Comparison of ENCODE assay signal across 8 mouse cellular contexts in genomic region chr11:50224671-50225530, GRCm38 (mm10). TPM values are rescaled to one million over a fixed set of nuclear protein-coding genes. Genes with fewer than 3 reads are reported as not detected.
A peak's percentile ranks its signal among the peaks of the same experiment; 100 is the strongest.
DNase-seq lines count a peak whose midpoint lies in the region; ATAC-seq lines count a peak whose summit lies in the region.

No protein-coding gene starts in this region.

- WGBS in hindbrain, embryonic 13.5 days: under 1% methylated on average over 67 of the region's 70 CpGs
- under 1% methylated on average over 67 of the region's 70 CpGs for WGBS in macrophage (ENCODE audit: missing documents)

- peak overlapping the region; percentile 96 for H3K27ac ChIP-seq in hindbrain, embryonic 13.5 days
- H3K27ac ChIP-seq in macrophage: peak overlapping the region; percentile 90

- peak; percentile 83 for ATAC-seq in hindbrain, embryonic 13.5 days (ENCODE audit: low FRiP score)

- H3K4me1 ChIP-seq in hindbrain, embryonic 13.5 days (replicated peaks): peaks cover 59% of the 10 kb centered on the region

- H3K9me3 ChIP-seq in hindbrain, embryonic 13.5 days: no peaks in the 10 kb centered on the region

- H3K4me3 ChIP-seq in hindbrain, embryonic 13.5 days: peak overlapping the region; percentile 92
- H3K4me3 ChIP-seq in macrophage (ENCODE audit: inconsistent target): peak overlapping the region; percentile 68

- H3K4me2 ChIP-seq in hindbrain, embryonic 13.5 days: peak overlapping the region; percentile 98

- DNase-seq in T-cell, adult 2 months (ENCODE audit: low spot score): peak; percentile 45
- peak; percentile 93 to 94 for DNase-seq in cerebellum, postnatal 10 days
- DNase-seq in frontal cortex, postnatal 25 days (ENCODE audit: low spot score in 2 of 2): peak; percentile 71 to 76
- DNase-seq in left cerebral cortex, adult 8-10 months (ENCODE audit: low spot score in 2 of 2): peak; percentile 67 to 78
- peak; percentile 70 to 88 for DNase-seq in right cerebral cortex, adult 2 months (ENCODE audit: low spot score in 2 of 2)
- DNase-seq in urinary bladder, postnatal 14 days (ENCODE audit: low spot score): peak; percentile 90

- H3K79me2 ChIP-seq in macrophage (ENCODE audit: inconsistent target): peaks cover 83% of the 10 kb centered on the region

- peaks cover 14% of the 10 kb centered on the region for H3K27me3 ChIP-seq in hindbrain, embryonic 13.5 days

- peaks cover 6% of the 10 kb centered on the region; the same call in 1 of the 2 replicates for H3K36me3 ChIP-seq in hindbrain, embryonic 13.5 days
- H3K36me3 ChIP-seq in macrophage (ENCODE audit: inconsistent target): no peaks in the 10 kb centered on the region

- H3K9ac ChIP-seq in hindbrain, embryonic 13.5 days: peak overlapping the region; percentile 99

RNA-seq across cellular contexts. Expression of gene Ltc4s, which starts 13.5 kb away (rescaled TPM):
- polyA plus RNA-seq in hindbrain, embryonic 13.5 days (2015; fragmentation: Nextera tagmentation; extraction: Ambion mirVana): 1.4 and 2.3 TPM in 2 replicates
- 10 to 100 TPM in 1 of 4 experiments, 1 to 10 TPM in 3; 8.0 to 15.8 (median 8.8) TPM for total RNA-seq in left cerebral cortex, adult 8-10 months (2022)
- total RNA-seq in macrophage (2018; cell fraction: chromatin; rRNA removed): 1 to 10 TPM in 16 of 26 experiments, not detected in 10; 1.1 to 9.0 (median 4.6) TPM
- total RNA-seq in macrophage (2018; cell fraction: cytosol; rRNA removed): 10 to 100 TPM in 12 of 26 experiments, 1 to 10 TPM in 13, under 1 TPM in 1; 0.96 to 18.9 (median 6.4) TPM
- total RNA-seq in macrophage (2018; cell fraction: nucleus; rRNA removed): 10 to 100 TPM in 10 of 26 experiments, 1 to 10 TPM in 12, not detected in 4; 1.2 to 17.6 (median 8.1) TPM
- 6.5 to 23.2 TPM (median 6.5 TPM) in 3 replicates for polyA plus RNA-seq in macrophage (2018)

RNA-seq across cellular contexts. Expression of gene Mgat4b, which starts 14.2 kb away (rescaled TPM):
- polyA plus RNA-seq in hindbrain, embryonic 13.5 days (2015; fragmentation: Nextera tagmentation; extraction: Ambion mirVana): 30.4 and 36.6 TPM in 2 replicates
- total RNA-seq in left cerebral cortex, adult 8-10 months (2022): 10 to 100 TPM; 61.3 to 68.0 (median 65.8) TPM
- total RNA-seq in macrophage (2018; cell fraction: chromatin; rRNA removed): 100 to 1,000 TPM in 8 of 26 experiments, 10 to 100 TPM in 18; 41.6 to 398 (median 88.9) TPM
- total RNA-seq in macrophage (2018; cell fraction: cytosol; rRNA removed): 10 to 100 TPM; 50.5 to 85.9 (median 70.2) TPM
- total RNA-seq in macrophage (2018; cell fraction: nucleus; rRNA removed): 100 to 1,000 TPM in 8 of 26 experiments, 10 to 100 TPM in 18; 57.5 to 143 (median 87.9) TPM
- polyA plus RNA-seq in macrophage (2018): 34.3 to 55.7 TPM (median 49.2 TPM) in 3 replicates

RNA-seq across cellular contexts. Expression of gene Sqstm1, which starts 14.3 kb away (rescaled TPM):
- 318 and 320 TPM in 2 replicates for polyA plus RNA-seq in hindbrain, embryonic 13.5 days (2015; fragmentation: Nextera tagmentation; extraction: Ambion mirVana)
- total RNA-seq in left cerebral cortex, adult 8-10 months (2022): 100 to 1,000 TPM; 498 to 523 (median 522) TPM
- total RNA-seq in macrophage (2018; cell fraction: chromatin; rRNA removed): 1,000 to 10,000 TPM in 16 of 26 experiments, 100 to 1,000 TPM in 10; 388 to 4,292 (median 1,510) TPM
- total RNA-seq in macrophage (2018; cell fraction: cytosol; rRNA removed): 1,000 to 10,000 TPM in 13 of 26 experiments, 100 to 1,000 TPM in 13; 523 to 2,418 (median 986) TPM
- 1,000 to 10,000 TPM in 17 of 26 experiments, 100 to 1,000 TPM in 9; 377 to 2,781 (median 1,417) TPM for total RNA-seq in macrophage (2018; cell fraction: nucleus; rRNA removed)
- polyA plus RNA-seq in macrophage (2018): 491 to 809 TPM (median 572 TPM) in 3 replicates

RNA-seq across cellular contexts. Expression of gene Mrnip, which starts 50.7 kb away (rescaled TPM):
- polyA plus RNA-seq in hindbrain, embryonic 13.5 days (2015; fragmentation: Nextera tagmentation; extraction: Ambion mirVana): 30.2 and 30.6 TPM in 2 replicates
- 10 to 100 TPM; 14.4 to 19.1 (median 15.7) TPM for total RNA-seq in left cerebral cortex, adult 8-10 months (2022)
- 1 to 10 TPM in 19 of 26 experiments, under 1 TPM in 2, not detected in 5; 0.81 to 8.4 (median 4.1) TPM for total RNA-seq in macrophage (2018; cell fraction: chromatin; rRNA removed)
- 1 to 10 TPM in 23 of 26 experiments, under 1 TPM in 3; 0.38 to 3.5 (median 2.1) TPM for total RNA-seq in macrophage (2018; cell fraction: cytosol; rRNA removed)
- total RNA-seq in macrophage (2018; cell fraction: nucleus; rRNA removed): 1 to 10 TPM in 20 of 26 experiments, under 1 TPM in 3, not detected in 3; 0.40 to 6.3 (median 1.7) TPM
- polyA plus RNA-seq in macrophage (2018): 2.3 to 4.9 TPM (median 2.4 TPM) in 3 replicates

Comparison
In these comparisons a context has a peak if more than half of its experiments do, and no peak if none do; other contexts are left out.
1. Peak in every context shown above with its lines: DNase-seq, ATAC-seq, H3K4me3 ChIP-seq and H3K27ac ChIP-seq.